Mouse (Mus musculus): ENCODE measurements at regions not wholly inside any gene's neighbourhood (a gene's known extent, or its start where the extent isn't known, plus 50 kb on each side); places are given as distances from the start of the nearest gene placed in this dataset.
A peak's percentile ranks its signal among the peaks of the same experiment; 100 is the strongest.

DNA sequence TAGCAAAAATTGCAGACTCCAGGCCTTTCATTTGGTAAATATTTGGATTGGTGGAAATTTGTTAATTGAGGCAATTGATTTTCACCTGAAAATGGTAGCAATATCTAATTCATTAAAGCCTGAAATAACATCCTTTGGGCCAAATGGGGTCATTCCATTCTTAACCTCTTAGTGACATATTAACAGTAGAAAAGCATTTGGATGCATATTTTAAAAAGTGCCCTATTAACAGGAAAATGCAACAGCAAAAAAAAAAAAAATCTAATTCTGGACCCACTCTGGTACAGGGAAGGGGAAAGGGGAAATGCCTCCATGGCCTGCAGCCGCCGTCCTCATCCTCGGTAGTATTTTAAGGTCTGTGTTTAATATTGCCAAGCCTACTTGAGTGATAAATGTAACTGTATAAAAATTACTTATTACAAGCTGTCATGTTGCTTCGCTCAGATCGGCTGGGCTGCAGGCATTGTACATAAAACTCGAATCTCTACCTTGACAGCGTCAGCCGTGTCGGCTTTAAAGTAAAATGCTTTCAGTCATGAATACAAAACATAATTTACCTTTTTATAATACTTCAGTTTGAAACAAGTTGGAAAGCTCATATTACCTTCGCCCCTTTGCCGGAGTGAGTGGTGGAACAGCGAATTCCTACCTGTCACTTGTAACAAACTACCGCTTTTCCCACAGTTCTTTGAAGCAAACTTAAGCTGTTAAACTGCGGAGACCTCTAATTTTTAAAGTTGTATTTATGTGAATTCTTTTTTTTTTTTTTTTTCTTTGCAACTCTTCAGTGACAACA lies 250.1 kb downstream of the Tfap2b start:
- Histone ChIP-seq H3K27ac (0 out of 2 replicates have a peak overlapping the region, but pooled peaks have one; percentile 48), H3K4me3 (replicated peaks) (no peak overlapping the region), H3K36me3 (no peaks in the 10 kb centered on the region), H3K9me3 (replicated peaks) (no peaks in the 10 kb centered on the region), H3K27me3 (no peaks in the 10 kb centered on the region), H3K9ac (no peak overlapping the region), H3K4me2 (no peak overlapping the region), H3K4me1 (0 out of 2 replicates have a peak, but pooled peaks cover 3% of the 10 kb centered on the region)
- peak; percentile 49; the same call in 1 of the 2 replicates for ATAC-seq (replicated peaks; ENCODE audit: low FRiP score)
- 34% methylated on average over 14 of the region's 14 CpGs for WGBS

DNA sequence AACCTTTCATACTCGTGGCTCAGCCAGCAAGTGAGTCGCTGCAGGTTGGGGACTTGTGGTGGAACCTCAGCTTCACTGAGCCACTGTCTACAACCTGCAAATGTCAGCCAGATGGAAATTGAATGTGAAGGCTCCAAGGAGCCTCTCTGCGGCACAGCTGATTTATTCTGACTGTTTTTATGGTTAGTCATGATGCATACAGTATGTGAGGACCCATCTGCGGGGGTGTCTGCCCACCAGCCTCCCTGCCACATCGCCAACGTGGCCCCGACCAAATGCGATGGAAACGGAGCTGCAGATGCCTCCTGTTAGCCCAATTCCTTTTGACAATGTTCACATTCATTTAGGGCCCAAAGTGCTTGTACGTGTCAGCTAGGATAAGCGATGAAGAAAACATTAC lies 251.2 kb downstream of the Tfap2b start:
- Histone ChIP-seq H3K9me3 (replicated peaks) (no peaks in the 10 kb centered on the region), H3K4me2 (no peak overlapping the region), H3K36me3 (no peaks in the 10 kb centered on the region), H3K27ac (no peak overlapping the region), H3K4me3 (replicated peaks) (no peak overlapping the region), H3K4me1 (0 out of 2 replicates have a peak, but pooled peaks cover 3% of the 10 kb centered on the region), H3K9ac (no peak overlapping the region), H3K27me3 (no peaks in the 10 kb centered on the region)
- no peak for ATAC-seq (replicated peaks; ENCODE audit: low FRiP score)
- 74% methylated on average over 11 of the region's 11 CpGs for WGBS

DNA sequence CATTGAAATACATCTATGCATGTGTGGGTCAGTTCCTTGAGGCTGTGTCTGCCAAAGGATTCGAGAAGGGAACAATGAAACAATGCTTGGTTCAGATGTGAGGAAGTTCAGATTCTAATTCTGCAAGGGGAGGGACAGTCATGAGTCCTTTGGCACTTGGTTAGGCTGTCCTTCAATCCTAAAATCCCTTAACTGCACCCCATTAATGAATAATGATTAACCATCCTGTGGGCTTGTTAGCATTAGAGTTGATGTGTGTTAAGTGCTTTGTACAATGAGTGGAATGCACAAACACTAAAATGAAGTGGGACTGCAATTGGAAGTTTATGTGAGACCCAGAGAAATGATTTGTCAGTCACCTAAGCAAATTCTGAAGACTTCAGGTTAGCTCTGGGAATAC lies 264.8 kb downstream of the Tfap2b start:
- WGBS, result 34% methylated on average over 1 of the region's 1 CpGs
- Histone ChIP-seq H3K4me2 (no peak overlapping the region), H3K9ac (no peak overlapping the region), H3K9me3 (replicated peaks) (no peaks in the 10 kb centered on the region), H3K4me3 (replicated peaks) (no peak overlapping the region), H3K27ac (no peak overlapping the region), H3K4me1 (no peaks in the 10 kb centered on the region), H3K27me3 (no peaks in the 10 kb centered on the region), H3K36me3 (no peaks in the 10 kb centered on the region)
- 0 out of 2 replicates have a peak, but pooled peaks have one; percentile 58 for ATAC-seq (replicated peaks; ENCODE audit: low FRiP score)
